Mouse (Mus musculus) megakaryocyte-erythroid progenitor cell, adult 5-6 weeks (primary cell): Measurements from ENCODE around the gene Kcna5. TPM values are rescaled to one million over a fixed set of nuclear protein-coding genes. Genes with fewer than 3 reads are reported as not detected.

Experiments
- ATAC-seq: replicated peaks from 2 replicates; pipeline ENCODE4 v1.8.0; 2016; ENCODE audit warnings: mild to moderate bottlenecking, inconsistent platforms; ENCODE audit not compliant: severe bottlenecking, poor library complexity, low FRiP score, low TSS enrichment
- total RNA-seq, 2 experiments: library from RNA; stranded (forward) in 1 of 2; stranded (reverse) in 1 of 2; fragments of 200-1000, 215-1000 nt in 1 of 2; fragments of >200 nt in 1 of 2; fragmentation: Nextera tagmentation in 1 of 2; gene quantifications; 2 replicates each; pipeline ENCODE4 v1.2.3; 2014 to 2017

The Kcna5 gene
- total RNA-seq, 2 experiments from 2014 or later = not detected

- no peak for ATAC-seq
Observed at GRCm38 (mm10) chr6:126483264-126483867, 51.8 kb downstream of the Kcna5 start.

Other genes with a start within 250 kb of the Kcna5 start
- not detected in 2 replicates for gene Kcna1, start 111.0 kb upstream of the Kcna5 start, total RNA-seq (2014; fragmentation: Nextera tagmentation)
- not detected in 2 replicates for gene Kcna1, start 111.0 kb upstream of the Kcna5 start, total RNA-seq (2017)
- gene Kcna6, start 205.3 kb upstream of the Kcna5 start, total RNA-seq (2014; fragmentation: Nextera tagmentation) = not detected in 2 replicates
- gene Kcna6, start 205.3 kb upstream of the Kcna5 start, total RNA-seq (2017) = not detected in 2 replicates